Mouse (Mus musculus) c-Kit-negative CD71-positive TER-119-positive erythroid progenitor cells, embryonic 14.5 days (primary cell): ENCODE data around the gene H2-T23.

ENCODE experiments used
- DNase-seq: peaks from one replicate; pipeline ENCODE4 v3.0.0-alpha.2; 2013; ENCODE audit warnings: low read depth, low spot score

H2-T23 gene

GRCm38 (mm10) chr17:35994175-35994878, 38.3 kb downstream of the H2-T23 start:
- peak; percentile 73 for DNase-seq

- DNase-seq, result peak; percentile 74
These were observed 39.0 kb downstream of the H2-T23 start for GRCm38 (mm10) chr17:35993675-35994074.

GRCm38 (mm10) chr17:35991781-35992180, 40.9 kb downstream of the H2-T23 start:
- no peak for DNase-seq

GRCm38 (mm10) chr17:35981776-35982175, 50.9 kb downstream of the H2-T23 start:
- no peak for DNase-seq

GRCm38 (mm10) chr17:35980363-35980754, 52.3 kb downstream of the H2-T23 start:
- no peak for DNase-seq
